Mouse (Mus musculus) testis, adult 2 months (tissue): ENCODE measurements around the gene Skint8. TPM values are rescaled to one million over a fixed set of nuclear protein-coding genes. Genes with fewer than 3 reads are reported as not detected.

Experiments used
- H3K27ac ChIP-seq: fragments of 200-500 bp; 2 replicates; pipeline ENCODE4 v1.5.1; 2012; ENCODE audit warnings: low read depth, low read length; ENCODE audit not compliant: control insufficient read depth, insufficient read depth
- H3K27me3 ChIP-seq: fragments of 200-500 bp; 2 replicates; pipeline ENCODE4 v1.6.1; 2012; ENCODE audit warnings: mild to moderate bottlenecking, low read length, moderate library complexity; ENCODE audit not compliant: control insufficient read depth, insufficient read depth
- H3K36me3 ChIP-seq: fragments of 200-500 bp; 2 replicates; pipeline ENCODE4 v1.6.1; 2012; ENCODE audit warnings: mild to moderate bottlenecking, low read length; ENCODE audit not compliant: control insufficient read depth, insufficient read depth
- H3K4me1 ChIP-seq: fragments of 200-500 bp; 2 replicates; pipeline ENCODE4 v1.6.1; 2012; ENCODE audit warnings: low read length; ENCODE audit not compliant: control insufficient read depth, insufficient read depth
- H3K4me3 ChIP-seq: fragments of 200-500 bp; 2 replicates; pipeline ENCODE4 v1.5.1; 2012; ENCODE audit warnings: low read depth, mild to moderate bottlenecking, low read length, moderate library complexity, mixed read lengths; ENCODE audit not compliant: control insufficient read depth
- CTCF ChIP-seq: fragments of 200-500 bp; IDR thresholded peaks from 2 replicates; pipeline ENCODE4 v1.5.1; 2012; ENCODE audit warnings: low read depth, mild to moderate bottlenecking, inconsistent platforms, low read length, moderate library complexity; ENCODE audit not compliant: control insufficient read depth, insufficient read depth, insufficient replicate concordance
- POLR2A ChIP-seq: fragments of 200-500 bp; IDR thresholded peaks from 2 replicates; pipeline ENCODE4 v1.6.1; 2012; ENCODE audit warnings: low read depth, mild to moderate bottlenecking, inconsistent platforms, low read length, moderate library complexity; ENCODE audit not compliant: control insufficient read depth
- polyA plus RNA-seq: library from polyadenylated mRNA; depleted of rRNA; stranded (reverse); fragments of >200 nt; gene quantifications from 2 replicates; pipeline ENCODE4 v1.2.3, GENCODE M21; 2012; rRNA removed

The Skint8 gene
- polyA plus RNA-seq, 1 experiment = 0.69 TPM

- Histone ChIP-seq H3K27ac (no peak within 1 kb of the TSS), H3K4me3 (no peak within 1 kb of the TSS), H3K27me3 (no peaks in the 10 kb centered on the region), H3K4me1 (no peaks in the 10 kb centered on the region), H3K36me3 (no peaks in the 10 kb centered on the region)
- TF ChIP-seq CTCF (no peak), POLR2A (no peak)
Measured at GRCm38 (mm10) chr4:111972623-111973022, 53.4 kb downstream of the Skint8 start, which contains the start of gene Skint7. Skint7 (plus strand) TSS chr4:111972923.

Other genes with a start within 250 kb of the Skint8 start
- 943 and 944 TPM in 2 replicates for gene Spata6, start 199.4 kb upstream of the Skint8 start, polyA plus RNA-seq
- gene Slc5a9, start 16.5 kb upstream of the Skint8 start, polyA plus RNA-seq = 0.91 and 0.99 TPM in 2 replicates
- 0.10 TPM in 1 of 2 replicates, not detected in the other for gene Skint7, start 53.5 kb downstream of the Skint8 start, polyA plus RNA-seq
- not detected in 2 replicates for gene Skint1, start 86.9 kb downstream of the Skint8 start, polyA plus RNA-seq
- not detected in 2 replicates for gene Skint4, start 152.6 kb downstream of the Skint8 start, polyA plus RNA-seq